Mouse (Mus musculus) CD4-positive naive resting alpha-beta T cell, adult 57 days (primary cell): Measurements from ENCODE around the gene Gm15446. TPM values are rescaled to one million over a fixed set of nuclear protein-coding genes. Genes with fewer than 3 reads are reported as not detected.

Experiments used
- total RNA-seq: library from RNA; stranded (reverse); gene quantifications from one replicate; pipeline ENCODE4 v1.2.4, GENCODE M21; 2023

The Gm15446 gene
- total RNA-seq: 18.3 TPM

DNA sequence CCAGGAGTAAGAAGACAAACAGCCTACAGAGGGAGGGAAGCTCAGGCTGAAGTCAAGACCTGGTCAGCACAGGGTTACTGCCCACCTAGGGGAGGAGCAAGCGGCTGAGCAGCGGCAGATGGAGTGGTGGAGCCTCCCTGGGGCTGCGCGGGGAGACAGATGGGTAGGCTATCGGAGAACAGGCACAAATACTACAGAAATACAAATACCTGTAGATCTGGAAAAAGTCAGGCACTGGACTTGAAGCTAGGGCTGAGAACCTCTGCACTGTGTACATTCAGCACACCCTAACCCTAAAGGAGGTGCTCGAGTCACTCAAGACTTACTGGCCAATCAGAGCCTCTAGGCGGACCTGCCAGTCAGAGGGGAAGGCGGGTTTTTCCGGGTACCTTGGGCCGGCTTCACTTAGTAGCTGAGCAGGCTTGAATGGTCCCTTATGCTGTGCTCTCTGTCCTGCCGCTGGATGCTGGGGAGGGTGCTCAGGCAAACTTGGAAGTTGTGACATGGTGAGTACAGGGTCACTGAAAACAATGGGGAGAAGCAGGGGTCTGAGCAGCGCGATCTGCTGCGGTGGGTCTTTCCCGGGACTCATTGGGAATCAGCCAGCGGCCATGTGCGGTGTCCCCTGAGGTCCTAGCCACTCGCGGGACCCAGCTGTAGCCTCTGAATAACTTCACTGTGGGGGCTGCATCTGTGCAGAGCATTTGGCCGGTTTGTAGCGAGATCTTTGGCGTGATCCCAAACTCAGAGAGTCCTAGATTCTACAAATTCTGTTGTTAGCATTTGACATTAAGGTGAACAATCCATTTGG lies at the start of gene Gm15446:
Gm15446 (plus strand) TSS at position 140 of the 811 bp plus-strand sequence.

Other genes with a start within 250 kb of the Gm15446 start
- gene 5430403G16Rik, start 232.4 kb upstream of the Gm15446 start, total RNA-seq: 2.4 TPM
- 12.8 TPM for gene 4930522L14Rik, start 171.5 kb upstream of the Gm15446 start, total RNA-seq
- 28.4 TPM for gene Zfp932, start 73.1 kb downstream of the Gm15446 start, total RNA-seq
- 18.9 TPM for gene Gm17655, start 149.1 kb downstream of the Gm15446 start, total RNA-seq
- gene Gm35315, start 171.0 kb downstream of the Gm15446 start, total RNA-seq: 1.0 TPM
- gene Plcxd1, start 176.6 kb downstream of the Gm15446 start, total RNA-seq: 0.56 TPM
- gene Gtpbp6, start 184.8 kb downstream of the Gm15446 start, total RNA-seq: 139 TPM
- gene Zfp605, start 186.7 kb downstream of the Gm15446 start, total RNA-seq: 4.2 TPM
- 90.4 TPM for gene Chfr, start 212.4 kb downstream of the Gm15446 start, total RNA-seq